Mouse (Mus musculus): ENCODE measurements around the gene Spout1. TPM values are rescaled to one million over a fixed set of nuclear protein-coding genes. Genes with fewer than 3 reads are reported as not detected.

Gene Spout1
- 0.54 TPM for polyA plus RNA-seq (2014; fragmentation: Illumina TruSeq; extraction: RNeasy Lipid Tissue Mini Kit (QIAGEN cat#74804); ENCODE audit: low read depth, low replicate concordance)

GRCm38 (mm10) chr2:30177700-30178675 lies at the start of gene Spout1:
Spout1 (minus strand) TSS chr2:30178459.

GRCm38 (mm10) chr2:30205629-30206357 lies 27.5 kb upstream of the Spout1 start, which contains the start of gene Kyat1:
Kyat1 (minus strand) TSS chr2:30205847.

GRCm38 (mm10) chr2:30171371-30171996 lies 6.8 kb downstream of the Spout1 start, which contains the start of gene Endog:
Endog (plus strand) TSS chr2:30171493.

GRCm38 (mm10) chr2:30133613-30134377 lies 44.5 kb downstream of the Spout1 start, which contains the start of gene Tbc1d13:
Tbc1d13 (plus strand) TSS chr2:30133746.

GRCm38 (mm10) chr2:30124472-30125274 lies 53.6 kb downstream of the Spout1 start, which contains the start of gene Zer1:
Zer1 (minus strand) TSS chr2:30124585.

Other genes with a start within 250 kb of the Spout1 start
- 12.5 TPM for gene Gle1, start 243.0 kb downstream of the Spout1 start, polyA plus RNA-seq (2014; fragmentation: Illumina TruSeq; extraction: RNeasy Lipid Tissue Mini Kit (QIAGEN cat#74804); ENCODE audit: low read depth, low replicate concordance)
- gene Sptan1, start 212.9 kb downstream of the Spout1 start, polyA plus RNA-seq (2014; fragmentation: Illumina TruSeq; extraction: RNeasy Lipid Tissue Mini Kit (QIAGEN cat#74804); ENCODE audit: low read depth, low replicate concordance), result 48.6 TPM
- gene Wdr34, start 129.6 kb downstream of the Spout1 start, polyA plus RNA-seq (2014; fragmentation: Illumina TruSeq; extraction: RNeasy Lipid Tissue Mini Kit (QIAGEN cat#74804); ENCODE audit: low read depth, low replicate concordance), result not detected
- 311 TPM for gene Set, start 121.1 kb downstream of the Spout1 start, polyA plus RNA-seq (2014; fragmentation: Illumina TruSeq; extraction: RNeasy Lipid Tissue Mini Kit (QIAGEN cat#74804); ENCODE audit: low read depth, low replicate concordance)
- gene Pkn3, start 100.8 kb downstream of the Spout1 start, polyA plus RNA-seq (2014; fragmentation: Illumina TruSeq; extraction: RNeasy Lipid Tissue Mini Kit (QIAGEN cat#74804); ENCODE audit: low read depth, low replicate concordance), result 0.22 TPM
- 2.1 TPM for gene Zdhhc12, start 84.8 kb downstream of the Spout1 start, polyA plus RNA-seq (2014; fragmentation: Illumina TruSeq; extraction: RNeasy Lipid Tissue Mini Kit (QIAGEN cat#74804); ENCODE audit: low read depth, low replicate concordance)
- gene Zer1, start 53.9 kb downstream of the Spout1 start, polyA plus RNA-seq (2014; fragmentation: Illumina TruSeq; extraction: RNeasy Lipid Tissue Mini Kit (QIAGEN cat#74804); ENCODE audit: low read depth, low replicate concordance), result 5.2 TPM
- gene Tbc1d13, start 44.7 kb downstream of the Spout1 start, polyA plus RNA-seq (2014; fragmentation: Illumina TruSeq; extraction: RNeasy Lipid Tissue Mini Kit (QIAGEN cat#74804); ENCODE audit: low read depth, low replicate concordance), result 19.5 TPM
- gene Endog, start 7.0 kb downstream of the Spout1 start, polyA plus RNA-seq (2014; fragmentation: Illumina TruSeq; extraction: RNeasy Lipid Tissue Mini Kit (QIAGEN cat#74804); ENCODE audit: low read depth, low replicate concordance), result not detected
- gene Kyat1, start 27.4 kb upstream of the Spout1 start, polyA plus RNA-seq (2014; fragmentation: Illumina TruSeq; extraction: RNeasy Lipid Tissue Mini Kit (QIAGEN cat#74804); ENCODE audit: low read depth, low replicate concordance), result 3.4 TPM
- gene Lrrc8a, start 59.3 kb upstream of the Spout1 start, polyA plus RNA-seq (2014; fragmentation: Illumina TruSeq; extraction: RNeasy Lipid Tissue Mini Kit (QIAGEN cat#74804); ENCODE audit: low read depth, low replicate concordance), result 2.9 TPM
- gene Gm28035, start 62.1 kb upstream of the Spout1 start, polyA plus RNA-seq (2014; fragmentation: Illumina TruSeq; extraction: RNeasy Lipid Tissue Mini Kit (QIAGEN cat#74804); ENCODE audit: low read depth, low replicate concordance), result 0.09 TPM
- gene Phyhd1, start 87.7 kb upstream of the Spout1 start, polyA plus RNA-seq (2014; fragmentation: Illumina TruSeq; extraction: RNeasy Lipid Tissue Mini Kit (QIAGEN cat#74804); ENCODE audit: low read depth, low replicate concordance), result 2.7 TPM
- gene Gm28038, start 102.6 kb upstream of the Spout1 start, polyA plus RNA-seq (2014; fragmentation: Illumina TruSeq; extraction: RNeasy Lipid Tissue Mini Kit (QIAGEN cat#74804); ENCODE audit: low read depth, low replicate concordance), result 4.4 TPM
- 6.0 TPM for gene Dolk, start 107.9 kb upstream of the Spout1 start, polyA plus RNA-seq (2014; fragmentation: Illumina TruSeq; extraction: RNeasy Lipid Tissue Mini Kit (QIAGEN cat#74804); ENCODE audit: low read depth, low replicate concordance)
- 9.2 TPM for gene Nup188, start 107.9 kb upstream of the Spout1 start, polyA plus RNA-seq (2014; fragmentation: Illumina TruSeq; extraction: RNeasy Lipid Tissue Mini Kit (QIAGEN cat#74804); ENCODE audit: low read depth, low replicate concordance)
- 1.7 TPM for gene Sh3glb2, start 180.9 kb upstream of the Spout1 start, polyA plus RNA-seq (2014; fragmentation: Illumina TruSeq; extraction: RNeasy Lipid Tissue Mini Kit (QIAGEN cat#74804); ENCODE audit: low read depth, low replicate concordance)
- 1.1 TPM for gene Miga2, start 185.8 kb upstream of the Spout1 start, polyA plus RNA-seq (2014; fragmentation: Illumina TruSeq; extraction: RNeasy Lipid Tissue Mini Kit (QIAGEN cat#74804); ENCODE audit: low read depth, low replicate concordance)
- 3.6 TPM for gene Dolpp1, start 213.8 kb upstream of the Spout1 start, polyA plus RNA-seq (2014; fragmentation: Illumina TruSeq; extraction: RNeasy Lipid Tissue Mini Kit (QIAGEN cat#74804); ENCODE audit: low read depth, low replicate concordance)
- 4.5 TPM for gene Crat, start 237.4 kb upstream of the Spout1 start, polyA plus RNA-seq (2014; fragmentation: Illumina TruSeq; extraction: RNeasy Lipid Tissue Mini Kit (QIAGEN cat#74804); ENCODE audit: low read depth, low replicate concordance)
- gene Ptpa, start 237.6 kb upstream of the Spout1 start, polyA plus RNA-seq (2014; fragmentation: Illumina TruSeq; extraction: RNeasy Lipid Tissue Mini Kit (QIAGEN cat#74804); ENCODE audit: low read depth, low replicate concordance), result 3.3 TPM